Mouse (Mus musculus) embryo, embryonic 10.5 days (tissue): ENCODE measurements at regions not wholly inside any gene's neighbourhood (a gene's known extent, or its start where the extent isn't known, plus 50 kb on each side); places are given as distances from the start of the nearest gene placed in this dataset.
"Not testable (repeated sequence)": the region's sequence is repeated elsewhere in the genome, so short reads cannot be mapped to it uniquely, and the experiment has no call there.

Experiments used
- DNase-seq: peaks from one replicate; pipeline ENCODE4 v3.0.0-alpha.2; 2015; ENCODE audit warnings: low spot score

DNA sequence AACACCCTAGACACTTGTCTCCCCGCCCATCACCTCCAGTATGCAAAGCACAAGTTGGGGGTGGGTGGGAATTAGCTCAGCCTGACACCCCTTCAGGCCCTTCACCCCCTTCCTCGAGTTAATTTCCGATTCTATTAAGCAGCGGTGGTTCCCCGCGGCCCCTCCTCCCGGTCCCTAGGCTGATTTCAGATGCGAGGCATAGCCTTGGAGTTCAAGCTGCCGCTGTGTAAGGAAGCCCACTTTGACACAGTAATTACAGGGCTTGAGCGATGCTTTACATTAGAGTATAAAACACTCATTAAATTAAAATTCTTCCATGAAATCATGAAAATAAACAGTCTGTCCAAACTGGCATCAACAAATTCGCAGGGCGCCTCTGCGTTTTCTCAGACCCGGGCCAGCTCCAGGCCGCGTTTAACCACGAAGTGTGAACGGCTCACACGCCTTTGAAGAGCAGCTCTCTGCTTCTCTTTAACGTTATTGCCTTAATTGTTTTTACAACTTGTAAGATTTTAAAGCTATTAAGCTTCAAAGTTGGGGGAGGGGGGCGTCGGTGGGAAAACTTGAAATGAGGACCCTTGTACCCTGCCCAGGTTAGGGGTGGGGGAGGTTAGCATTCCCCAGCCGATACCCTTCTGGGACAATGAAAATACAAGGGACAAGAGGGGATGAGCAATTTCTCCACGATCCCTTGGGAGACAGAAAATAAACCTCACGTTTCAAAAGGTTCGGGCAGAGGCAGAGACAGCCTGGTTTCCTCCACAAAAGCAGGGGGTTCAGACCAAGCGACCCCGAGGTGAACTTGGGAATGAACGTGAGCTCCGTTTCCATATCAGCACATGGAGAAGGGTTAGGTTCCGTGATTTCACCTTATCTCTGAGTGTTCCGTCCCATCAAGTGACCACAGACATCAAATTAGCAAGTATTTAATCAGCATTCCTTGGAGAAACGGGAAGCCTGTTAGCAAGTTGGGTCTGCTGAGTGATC, 114.4 kb downstream of the Dicer1 start:
- peak; percentile 61 for DNase-seq

- DNase-seq, result peak; percentile 23
Measured at GRCm38 (mm10) chr12:104636474-104636873, 115.3 kb downstream of the Dicer1 start.

- peak; percentile 49 for DNase-seq
Measured at GRCm38 (mm10) chr12:104634818-104635217, 116.9 kb downstream of the Dicer1 start.

DNA sequence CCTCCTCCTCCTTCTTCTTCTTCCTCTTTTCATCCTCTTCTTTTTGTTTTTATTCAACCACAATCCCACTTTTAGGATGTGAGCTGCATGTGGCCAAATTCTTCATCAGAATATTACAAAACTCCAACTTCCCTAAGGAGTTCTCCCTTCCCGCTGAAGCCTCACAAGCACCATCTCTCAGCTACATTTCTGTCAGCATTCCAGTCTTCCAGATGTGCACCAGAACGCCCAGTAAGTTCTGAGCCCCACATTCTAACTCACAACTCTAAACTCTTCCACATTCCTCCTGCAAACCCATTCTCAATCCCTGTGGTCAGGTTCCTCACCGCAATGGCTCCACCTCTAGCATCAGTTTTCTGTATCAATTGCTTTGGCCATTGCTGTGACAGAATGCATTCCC, 121.2 kb downstream of the Dicer1 start:
- DNase-seq, result no peak

- DNase-seq, result no peak
Measured at GRCm38 (mm10) chr12:104629449-104629848, 122.3 kb downstream of the Dicer1 start.

GRCm38 (mm10) chr12:104626054-104626453, 125.7 kb downstream of the Dicer1 start:
- DNase-seq, result no peak

GRCm38 (mm10) chr12:104623896-104624685, 127.7 kb downstream of the Dicer1 start:
- DNase-seq, result peak; percentile 24

- DNase-seq, result peak; percentile 91
Measured at GRCm38 (mm10) chr12:104617111-104617725, 134.5 kb downstream of the Dicer1 start.

DNA sequence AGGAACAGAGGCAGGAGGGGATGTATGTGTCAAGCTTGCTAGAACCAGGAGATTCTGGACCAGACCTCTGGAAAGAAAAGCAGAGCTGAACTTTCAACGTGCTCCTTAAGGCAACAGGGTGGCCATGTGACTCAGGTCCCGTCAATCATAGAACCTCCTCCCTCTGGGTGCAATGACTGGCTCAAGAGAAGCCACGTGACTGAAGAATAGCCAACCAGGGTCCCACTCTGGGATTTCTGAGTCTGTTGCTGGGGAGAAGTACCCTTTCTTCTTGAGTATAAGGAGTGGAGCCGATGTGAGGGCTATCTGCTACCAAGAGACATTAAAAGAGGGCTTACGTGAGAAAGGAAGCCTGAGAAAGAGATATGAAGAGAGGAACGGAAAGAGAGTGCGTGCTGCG, 137.5 kb downstream of the Dicer1 start:
- no peak for DNase-seq

- DNase-seq, result no peak
Measured at GRCm38 (mm10) chr12:104609767-104610166, 136.6 kb upstream of the Gsc start.

GRCm38 (mm10) chr12:104608956-104609355, 135.8 kb upstream of the Gsc start:
- DNase-seq, result not testable (repeated sequence)

- no peak for DNase-seq
Measured at GRCm38 (mm10) chr12:104607410-104607809, 134.3 kb upstream of the Gsc start.

GRCm38 (mm10) chr12:104605535-104606399, 132.6 kb upstream of the Gsc start:
- DNase-seq, result peak; percentile 34

- no peak for DNase-seq
Measured at GRCm38 (mm10) chr12:104598056-104598455, 124.9 kb upstream of the Gsc start.

GRCm38 (mm10) chr12:104593526-104594155, 120.5 kb upstream of the Gsc start:
- peak; percentile 66 for DNase-seq

- peak; percentile 16 for DNase-seq
Measured at GRCm38 (mm10) chr12:104592791-104593525, 119.8 kb upstream of the Gsc start.

DNA sequence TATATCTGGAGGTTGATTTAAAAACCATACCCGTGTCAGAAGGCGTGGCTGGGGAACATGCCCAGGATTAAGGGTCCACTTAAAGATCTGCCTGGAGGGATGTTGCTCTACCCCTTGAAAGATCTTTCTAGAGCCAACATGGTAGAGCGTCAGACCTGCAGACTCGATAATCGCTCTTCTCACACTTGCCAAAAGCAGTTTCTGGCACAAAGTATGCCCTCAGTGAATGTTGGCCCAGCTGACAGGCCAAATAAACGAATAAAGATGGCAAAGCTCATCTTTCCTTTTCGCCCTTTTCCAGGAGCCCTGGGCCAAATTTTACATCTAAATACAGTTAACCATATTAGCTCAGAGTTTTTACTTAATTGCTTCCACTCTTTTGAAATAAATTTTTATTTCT, 118.4 kb upstream of the Gsc start:
- no peak for DNase-seq

DNA sequence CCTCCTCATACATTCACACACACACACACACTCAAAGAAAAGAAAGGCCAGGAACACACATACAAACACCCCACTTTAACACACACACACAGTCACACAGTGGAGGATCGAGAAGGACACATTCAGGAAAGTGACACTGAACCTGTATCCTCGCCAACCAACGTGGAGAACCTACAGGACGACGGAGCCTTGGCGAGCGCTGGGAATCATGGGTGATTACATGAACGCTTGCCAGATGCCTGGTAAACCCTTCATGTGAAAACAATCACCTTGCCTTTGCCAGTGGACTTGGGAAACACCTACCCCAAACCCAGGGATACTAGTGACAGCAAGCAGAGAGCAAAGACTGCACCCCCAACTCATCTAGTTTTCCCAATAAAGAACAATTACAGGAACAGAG, 117.2 kb upstream of the Gsc start:
- DNase-seq, result no peak

GRCm38 (mm10) chr12:104584408-104584807, 111.3 kb upstream of the Gsc start:
- DNase-seq, result no peak

DNA sequence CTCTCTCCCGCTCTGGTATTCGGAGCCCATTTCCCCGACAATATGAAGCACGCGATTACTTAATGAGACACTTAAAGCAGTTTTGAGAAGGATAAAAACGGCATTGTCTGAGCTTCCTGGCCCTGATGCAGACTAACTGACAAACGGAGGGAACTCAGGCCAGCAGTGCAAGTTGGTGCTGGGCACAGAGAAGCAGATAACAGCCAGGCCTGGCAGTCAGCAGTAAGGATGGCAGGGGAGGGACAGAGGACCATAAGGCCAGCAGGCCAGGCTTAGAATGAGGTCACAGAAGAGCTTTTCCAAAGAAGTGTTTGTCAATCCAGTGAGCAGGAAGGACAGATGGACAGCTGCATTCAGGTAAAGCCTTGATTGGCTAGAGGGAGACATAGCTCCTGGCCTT, 107.7 kb upstream of the Gsc start:
- DNase-seq, result no peak
